Mouse (Mus musculus) liver, adult 2 months (tissue): Measurements from ENCODE around the gene Ticam1. TPM values are rescaled to one million over a fixed set of nuclear protein-coding genes. Genes with fewer than 3 reads are reported as not detected.

Experiments used
- DNase-seq: peaks from one replicate; pipeline ENCODE4 v3.0.0-alpha.2; 2011; ENCODE audit warnings: low read depth, low spot score; ENCODE audit errors: extremely low read depth
- H3K27ac ChIP-seq: fragments of 200-500 bp; replicated peaks from 2 replicates; pipeline ENCODE4 v1.5.1; 2012; ENCODE audit warnings: low read depth, mild to moderate bottlenecking, control low read depth, inconsistent platforms, low read length; ENCODE audit not compliant: insufficient read depth
- H3K27me3 ChIP-seq: fragments of 200-500 bp; 2 replicates; pipeline ENCODE4 v1.6.1; 2012; ENCODE audit warnings: mild to moderate bottlenecking, moderate library complexity, low read length, inconsistent platforms; ENCODE audit not compliant: control insufficient read depth, insufficient read depth
- H3K36me3 ChIP-seq: fragments of 200-500 bp; 2 replicates; pipeline ENCODE4 v1.6.1; 2012; ENCODE audit warnings: low read length, inconsistent platforms; ENCODE audit not compliant: control insufficient read depth, insufficient read depth
- H3K4me1 ChIP-seq: fragments of 200-500 bp; 2 replicates; pipeline ENCODE4 v1.6.1; 2011; ENCODE audit warnings: low read length; ENCODE audit not compliant: control insufficient read depth, insufficient read depth
- H3K4me3 ChIP-seq: fragments of 200-500 bp; 2 replicates; pipeline ENCODE4 v1.5.1; 2011; ENCODE audit warnings: low read depth, mild to moderate bottlenecking, control low read depth, low read length, moderate library complexity; ENCODE audit not compliant: insufficient read depth
- H3K79me2 ChIP-seq: fragments of 200-500 bp; 2 replicates; pipeline ENCODE4 v1.6.1; 2012; ENCODE audit warnings: inconsistent platforms, mild to moderate bottlenecking, low read length, moderate library complexity; ENCODE audit not compliant: control insufficient read depth, insufficient read depth
- H3K9ac ChIP-seq: fragments of 200-500 bp; 2 replicates; pipeline ENCODE4 v1.6.1; 2012; ENCODE audit warnings: low read depth, mild to moderate bottlenecking, control low read depth, inconsistent platforms, low read length
- CTCF ChIP-seq: fragments of 200-500 bp; IDR thresholded peaks from 2 replicates; pipeline ENCODE4 v1.5.1; 2011; ENCODE audit warnings: low read depth, low read length, control low read depth
- POLR2A ChIP-seq: fragments of 200-500 bp; IDR thresholded peaks from 2 replicates; pipeline ENCODE4 v1.6.1; 2011; ENCODE audit warnings: low read length, control low read depth; ENCODE audit not compliant: insufficient read depth; ENCODE audit errors: extremely low read depth
- WGBS: fragments of 180-500 bp; shearing (Covaris S2); methylation state at CpG from one replicate; pipeline ENCODE4 v1.1.7; 2018; 5-methylcytosine and 5-hydroxymethylcytosine counted together
- polyA plus RNA-seq: library from polyadenylated mRNA; depleted of rRNA; stranded (reverse); fragments of >200 nt; gene quantifications from 2 replicates; pipeline ENCODE4 v1.2.3, GENCODE M21; 2012
- total RNA-seq: library from RNA; depleted of rRNA; stranded (reverse); fragments of >200 nt; gene quantifications from 2 replicates; pipeline ENCODE4 v1.2.3, GENCODE M21; 2014

Gene Ticam1
- total and polyA plus RNA-seq, 2 experiments, result 2.5 to 27.7 TPM

- Histone ChIP-seq H3K4me3 (no peak within 1 kb of the TSS), H3K9ac (no peak within 1 kb of the TSS), H3K27ac (no peak within 1 kb of the TSS), H3K79me2 (no peaks in the 10 kb centered on the region), H3K36me3 (no peaks in the 10 kb centered on the region), H3K27me3 (no peaks in the 10 kb centered on the region), H3K4me1 (0 out of 2 replicates have a peak, but pooled peaks cover 6% of the 10 kb centered on the region)
- WGBS, result 94% methylated on average over 9 of the region's 9 CpGs
- TF ChIP-seq POLR2A (no peak), CTCF (no peak)
- DNase-seq, result no peak
These were observed 23.6 kb upstream of the Ticam1 start, which contains the start of gene Arrdc5 for GRCm38 (mm10) chr17:56300186-56300585. Gene Arrdc5, minus strand, starts transcription at chr17:56300286.

- no peak for TF ChIP-seq CTCF
- TF ChIP-seq POLR2A, result no peak
- no peaks in the 10 kb centered on the region for H3K4me1 ChIP-seq
- no peaks in the 10 kb centered on the region for H3K79me2 ChIP-seq
These were observed 21.7 kb upstream of the Ticam1 start for GRCm38 (mm10) chr17:56298238-56298637.

GRCm38 (mm10) chr17:56296201-56296600, 19.6 kb upstream of the Ticam1 start:
- H3K79me2 ChIP-seq, result no peaks in the 10 kb centered on the region
- no peak overlapping the region for H3K4me3 ChIP-seq
- H3K27me3 ChIP-seq, result no peaks in the 10 kb centered on the region
- no peak for DNase-seq
- 60% methylated on average over 1 of the region's 1 CpGs for WGBS
- TF ChIP-seq POLR2A (no peak), CTCF (no peak)
- peaks cover 3% of the 10 kb centered on the region; the same call in 1 of the 2 replicates for H3K4me1 ChIP-seq
- H3K27ac ChIP-seq, result no peak overlapping the region
- H3K36me3 ChIP-seq, result no peaks in the 10 kb centered on the region
- H3K9ac ChIP-seq, result no peak overlapping the region

More at GRCm38 (mm10) chr17:56298238-56298637, 21.7 kb upstream of the Ticam1 start:
- WGBS, result 94% methylated on average over 1 of the region's 1 CpGs
- Histone ChIP-seq H3K27ac (no peak overlapping the region), H3K36me3 (no peaks in the 10 kb centered on the region), H3K4me3 (no peak overlapping the region), H3K27me3 (no peaks in the 10 kb centered on the region), H3K9ac (no peak overlapping the region)
- no peak for DNase-seq

- H3K36me3 ChIP-seq, result no peaks in the 10 kb centered on the region
- TF ChIP-seq CTCF (no peak), POLR2A (no peak)
- no peaks in the 10 kb centered on the region for H3K79me2 ChIP-seq
- DNase-seq, result no peak
- no peak overlapping the region for H3K27ac ChIP-seq
- no peaks in the 10 kb centered on the region for H3K27me3 ChIP-seq
- H3K9ac ChIP-seq, result no peak overlapping the region
- H3K4me3 ChIP-seq, result no peak overlapping the region
- H3K4me1 ChIP-seq, result peaks cover 3% of the 10 kb centered on the region; the same call in 1 of the 2 replicates
- 95% methylated on average over 19 of the region's 19 CpGs for WGBS
These were observed 17.7 kb upstream of the Ticam1 start for GRCm38 (mm10) chr17:56294241-56294640.

DNA sequence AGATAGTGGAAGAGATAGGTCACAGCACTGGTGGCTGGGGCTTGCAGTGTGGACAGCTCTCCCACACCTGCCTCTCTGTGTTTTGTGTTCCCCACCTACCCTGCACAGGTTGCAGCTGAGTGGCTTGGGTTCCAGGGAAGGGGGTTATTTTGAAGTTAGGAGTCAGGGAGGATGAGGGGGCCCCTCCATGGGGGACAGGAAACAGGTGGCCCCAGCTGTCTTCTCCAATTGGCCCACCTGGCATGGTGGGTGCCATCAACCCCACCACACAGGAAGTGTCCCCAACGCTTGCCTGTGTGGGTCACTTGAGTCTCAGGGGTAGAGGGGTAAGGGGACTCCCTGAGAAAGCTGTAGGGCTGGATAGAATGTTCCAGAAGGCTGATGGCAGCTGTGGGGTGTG, 16.7 kb upstream of the Ticam1 start:
- Histone ChIP-seq H3K36me3 (no peaks in the 10 kb centered on the region), H3K27ac (no peak overlapping the region), H3K27me3 (no peaks in the 10 kb centered on the region), H3K79me2 (no peaks in the 10 kb centered on the region), H3K4me3 (no peak overlapping the region), H3K9ac (no peak overlapping the region), H3K4me1 (peaks cover 10% of the 10 kb centered on the region)
- WGBS, result 89% methylated on average over 1 of the region's 1 CpGs
- TF ChIP-seq CTCF, result no peak
- no peak for TF ChIP-seq POLR2A
- DNase-seq, result no peak

- TF ChIP-seq POLR2A (no peak), CTCF (no peak)
- no peaks in the 10 kb centered on the region for H3K36me3 ChIP-seq
- WGBS, result 83% methylated on average over 4 of the region's 4 CpGs
- peaks cover 11% of the 10 kb centered on the region for H3K4me1 ChIP-seq
- H3K9ac ChIP-seq, result no peak within 1 kb of the TSS
- H3K27ac ChIP-seq, result no peak within 1 kb of the TSS
- H3K79me2 ChIP-seq, result no peaks in the 10 kb centered on the region; the same call in 1 of the 2 replicates
- H3K27me3 ChIP-seq, result no peaks in the 10 kb centered on the region
- no peak for DNase-seq
- no peak within 1 kb of the TSS for H3K4me3 ChIP-seq
These were observed 16.1 kb upstream of the Ticam1 start, which contains the start of gene Plin3 for GRCm38 (mm10) chr17:56292531-56293222. Gene Plin3, minus strand, starts transcription at chr17:56292873.
